Mouse (Mus musculus) thymus, adult 2 months (tissue): ENCODE results near the gene Schip1.

Experiments
- CTCF ChIP-seq: fragments of 200-500 bp; IDR thresholded peaks from 2 replicates; pipeline ENCODE4 v1.5.1; 2012; ENCODE audit warnings: mild to moderate bottlenecking, control low read depth, low read length, moderate library complexity, borderline replicate concordance; ENCODE audit not compliant: control insufficient read depth, poor library complexity, insufficient read depth; ENCODE audit errors: extremely low read depth
- POLR2A ChIP-seq: fragments of 200-500 bp; IDR thresholded peaks from 2 replicates; pipeline ENCODE4 v1.6.1; 2012; ENCODE audit warnings: mild to moderate bottlenecking, low read length, control low read depth, moderate library complexity; ENCODE audit not compliant: control insufficient read depth, poor library complexity, insufficient read depth; ENCODE audit errors: extremely low read depth

DNA sequence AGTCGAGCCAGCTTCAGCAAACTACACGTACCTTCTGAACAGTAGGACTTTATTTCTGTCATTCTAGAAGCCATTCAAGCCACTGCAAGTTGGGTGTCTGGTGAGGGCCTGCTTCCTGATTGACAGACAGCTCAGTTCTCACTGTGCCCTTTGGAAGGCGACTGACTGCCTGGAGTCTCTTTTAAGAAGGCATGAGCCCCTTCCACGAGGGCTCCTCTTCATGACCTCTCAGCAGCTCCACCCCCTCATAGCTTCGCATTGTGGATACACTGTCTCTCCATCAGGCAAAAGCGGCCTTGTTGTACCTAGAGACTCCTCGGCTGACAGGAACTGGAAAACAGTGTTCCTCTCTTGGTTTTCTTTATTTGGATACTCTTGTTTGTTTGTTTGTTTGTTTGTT is 504.1 kb downstream of the Schip1 start:
- no peak for TF ChIP-seq CTCF
- TF ChIP-seq POLR2A = no peak
